Mouse (Mus musculus) R1 (cell line): Measurements from ENCODE around the gene Tmem115.

ENCODE experiments used
- DNase-seq: peaks from one replicate; pipeline ENCODE4 v3.0.0-alpha.2; 2018; ENCODE audit warnings: low read depth, low spot score

The Tmem115 gene

GRCm38 (mm10) chr9:107533791-107534407 is at the start of gene Tmem115:
Tmem115 (plus strand) TSS chr9:107533945.
- peak; percentile 100 for DNase-seq

DNA sequence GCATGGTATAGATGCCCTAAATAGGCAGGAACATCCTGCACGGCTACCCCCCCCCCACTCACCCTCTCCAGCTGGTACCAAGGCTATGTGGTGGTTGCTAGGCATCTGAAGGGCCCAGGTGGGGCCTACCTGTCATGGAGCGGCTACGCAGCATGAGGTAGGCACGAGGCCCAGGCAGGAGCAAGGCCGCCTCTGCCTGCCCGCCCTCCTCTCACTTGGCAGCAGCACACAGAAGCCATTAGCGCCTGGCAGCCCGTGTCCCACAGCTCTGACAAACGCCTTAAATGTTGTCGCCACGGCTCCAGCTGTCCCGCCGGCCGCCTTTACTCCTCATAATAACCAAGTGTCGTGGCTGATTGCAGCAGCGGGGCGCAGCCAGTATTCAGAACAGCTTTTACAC is 49.4 kb upstream of the Tmem115 start:
- no peak for DNase-seq

- no peak for DNase-seq
Measured at GRCm38 (mm10) chr9:107484766-107485165, 49.0 kb upstream of the Tmem115 start.

DNA sequence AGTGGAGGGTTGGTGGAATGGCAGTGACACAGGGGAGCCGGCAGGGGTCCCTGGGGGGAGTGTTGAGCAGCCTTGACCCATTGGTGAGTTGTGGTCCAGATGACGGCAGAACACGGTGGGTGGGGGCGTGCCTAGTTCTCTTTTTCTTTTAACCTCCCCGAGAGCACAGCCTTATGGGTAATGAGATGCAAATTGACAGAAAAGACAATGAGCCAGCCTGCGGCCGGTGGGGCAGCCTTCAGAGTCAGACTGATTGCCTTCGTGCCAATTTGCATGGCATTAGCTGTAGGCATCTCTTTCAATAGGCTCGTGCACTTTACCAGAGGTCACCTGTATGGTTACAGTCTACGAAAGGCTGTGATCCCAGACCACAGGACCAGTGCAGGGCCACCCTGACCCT is 47.7 kb upstream of the Tmem115 start:
- DNase-seq = peak; percentile 83

DNA sequence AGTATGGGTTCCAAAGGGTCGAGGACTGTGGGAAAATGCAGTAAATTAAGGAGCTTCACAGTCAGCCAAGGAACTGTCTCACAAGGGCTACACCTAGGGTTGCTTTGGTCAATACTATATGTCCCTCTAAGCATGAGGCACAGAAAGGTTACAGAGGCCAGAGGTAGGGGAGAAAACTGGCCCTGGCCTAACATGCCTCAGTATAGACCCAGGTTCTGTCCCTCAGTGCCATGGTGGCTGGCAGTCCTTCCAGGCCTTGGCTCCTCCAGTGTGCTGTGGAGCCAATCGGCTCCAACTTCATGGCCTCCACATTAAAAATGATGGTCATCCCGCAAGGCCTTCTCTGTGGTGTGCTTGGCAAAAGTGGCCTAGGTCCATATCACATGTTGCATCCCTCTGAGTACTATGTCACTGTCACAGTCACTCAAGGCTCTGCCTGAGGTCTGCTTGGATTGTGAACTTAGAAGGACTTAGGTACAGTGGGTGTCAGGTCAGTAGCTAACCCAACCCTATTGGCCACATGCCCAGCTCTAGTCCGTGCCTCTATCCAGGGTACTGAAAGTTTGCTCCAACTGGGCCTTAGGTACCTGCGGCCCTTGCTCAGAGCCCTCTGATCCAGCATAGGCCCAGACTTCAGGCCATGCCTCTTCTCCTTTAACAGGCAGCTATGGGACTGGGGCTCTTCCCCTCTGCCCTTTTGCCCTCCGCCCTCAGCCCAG is 47.1 kb upstream of the Tmem115 start:
- DNase-seq = peak; percentile 57

DNA sequence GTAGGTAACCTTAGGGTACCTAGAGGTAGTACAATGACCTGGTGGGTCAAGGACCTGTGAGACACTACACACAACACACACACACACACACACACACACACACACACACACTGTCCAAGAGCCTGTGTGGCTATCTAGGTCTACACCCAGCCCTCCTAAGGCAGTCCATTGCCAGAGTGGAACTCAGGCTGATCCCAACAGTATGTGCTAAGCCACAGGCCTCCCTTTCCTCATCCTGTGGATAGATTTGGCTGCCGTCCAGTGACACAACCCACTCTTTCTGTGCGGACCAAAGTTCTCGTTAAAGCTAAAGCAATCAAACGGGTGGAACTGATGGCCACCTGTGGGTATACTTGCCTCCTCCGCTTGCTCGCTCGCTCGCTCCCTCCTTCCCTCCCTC is 43.6 kb upstream of the Tmem115 start:
- DNase-seq = no peak

DNA sequence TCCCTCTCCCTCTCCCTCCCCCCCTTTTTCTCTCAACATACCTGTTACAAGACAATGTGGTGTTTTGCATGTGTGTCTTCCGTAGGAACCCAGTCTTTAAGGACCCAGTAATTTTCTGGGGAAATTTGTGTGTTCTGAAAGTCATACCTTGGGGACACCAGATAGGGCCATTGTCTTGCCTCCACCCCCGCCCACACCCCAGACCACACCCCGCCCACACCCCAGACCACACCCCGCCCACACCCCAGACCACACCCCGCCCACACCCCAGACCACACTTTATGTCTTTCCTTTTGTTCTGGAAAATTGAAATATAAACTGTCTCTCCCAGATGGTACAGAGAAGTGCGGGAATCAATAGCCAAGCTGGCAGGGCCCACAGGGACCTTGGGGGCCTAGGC is 43.1 kb upstream of the Tmem115 start:
- DNase-seq = no peak

DNA sequence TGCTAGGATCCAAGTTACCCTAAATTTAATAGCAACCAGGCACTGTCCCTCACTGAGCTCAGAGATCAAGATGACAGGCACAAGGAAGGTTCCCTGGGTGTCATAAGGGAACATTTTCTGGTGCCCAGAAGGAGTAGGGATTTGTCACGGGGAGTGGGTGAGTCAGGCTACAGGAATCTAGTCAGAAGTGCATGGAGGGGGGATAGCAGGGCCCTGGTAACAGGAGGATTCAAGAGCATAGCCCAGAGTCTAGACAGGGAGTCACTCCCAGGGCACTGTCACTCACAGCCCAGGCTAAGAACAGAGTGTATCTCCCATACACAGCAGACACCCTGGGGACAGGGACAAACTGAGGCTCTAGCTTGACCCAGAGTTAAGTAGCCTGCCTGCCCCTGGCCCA is 40.2 kb upstream of the Tmem115 start:
- DNase-seq = no peak

GRCm38 (mm10) chr9:107494238-107494637 is 39.5 kb upstream of the Tmem115 start:
- DNase-seq = no peak

- no peak for DNase-seq
Measured at GRCm38 (mm10) chr9:107496359-107496758, 37.4 kb upstream of the Tmem115 start.

DNA sequence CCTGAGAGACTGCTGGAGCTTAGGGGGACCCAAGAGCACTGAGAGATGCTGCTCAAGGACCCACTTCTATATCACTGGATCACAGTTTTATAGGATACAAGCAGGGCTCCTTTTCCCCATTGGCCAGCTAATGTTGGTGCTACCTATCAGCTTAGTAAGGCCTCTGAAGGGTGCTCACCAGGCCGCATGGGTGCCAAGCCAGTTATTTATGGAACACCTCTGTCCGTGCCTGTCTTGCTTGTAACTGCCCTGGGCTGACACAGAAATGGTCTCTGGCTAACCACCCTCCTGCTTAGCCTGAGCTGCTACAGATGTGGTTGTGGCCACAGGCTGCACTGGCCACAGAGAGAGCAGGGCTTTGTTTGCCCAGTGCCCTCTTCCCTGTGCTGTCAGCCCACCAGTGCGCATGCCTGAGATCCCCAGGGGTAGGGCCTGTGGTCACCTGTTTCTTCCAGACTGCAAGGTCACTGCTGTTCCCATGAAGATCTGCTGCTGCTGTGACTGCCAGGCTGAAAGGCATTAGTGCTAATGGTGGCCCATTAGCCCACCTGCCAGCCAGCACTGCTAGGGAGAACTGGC is 32.9 kb upstream of the Tmem115 start:
- DNase-seq = no peak

- DNase-seq = no peak
Measured at GRCm38 (mm10) chr9:107502131-107502846, 31.5 kb upstream of the Tmem115 start.

GRCm38 (mm10) chr9:107504662-107505537 is 28.8 kb upstream of the Tmem115 start:
- DNase-seq = no peak

DNA sequence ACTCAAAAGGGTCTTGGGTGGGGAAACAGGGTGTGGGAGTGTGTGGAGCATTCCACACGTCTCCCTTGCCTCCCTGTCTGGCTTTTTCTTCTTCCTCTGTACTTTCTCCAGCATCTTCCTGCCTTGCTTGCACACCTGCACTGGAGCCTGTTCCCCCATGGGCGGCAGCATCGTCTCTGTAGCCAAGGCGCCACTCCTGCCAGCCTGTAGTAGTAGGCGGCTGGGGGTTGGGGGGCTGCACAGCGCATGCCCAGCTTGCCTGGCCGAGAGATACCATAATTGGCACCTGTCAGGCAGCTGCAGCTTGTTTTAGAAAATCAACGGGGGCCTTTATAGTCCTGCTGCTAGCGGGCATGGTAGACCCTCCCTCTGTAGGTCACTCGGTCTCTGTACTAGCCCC is 25.5 kb upstream of the Tmem115 start:
- DNase-seq = no peak

- no peak for DNase-seq
Measured at GRCm38 (mm10) chr9:107510384-107511100, 23.2 kb upstream of the Tmem115 start.

DNA sequence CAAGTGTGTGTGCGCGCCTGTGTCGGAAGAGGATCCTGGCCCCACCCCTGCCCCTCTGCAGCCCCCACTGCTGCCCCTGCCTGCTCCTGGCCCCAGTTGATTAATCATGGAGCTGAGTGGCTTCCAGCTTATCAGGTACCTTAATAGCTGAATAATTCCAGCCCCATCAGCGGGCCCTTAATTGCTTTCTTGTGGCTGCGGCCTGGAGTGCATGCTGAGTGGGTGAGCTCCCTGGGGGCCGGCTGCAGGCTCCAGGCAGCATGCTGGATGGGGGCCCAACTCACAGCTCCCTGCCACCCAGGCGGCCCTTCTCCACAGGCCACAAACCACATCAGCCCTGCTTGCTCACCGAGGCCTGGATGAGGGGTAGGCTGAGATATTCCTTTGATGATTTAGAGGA is 22.3 kb upstream of the Tmem115 start:
- DNase-seq = no peak

DNA sequence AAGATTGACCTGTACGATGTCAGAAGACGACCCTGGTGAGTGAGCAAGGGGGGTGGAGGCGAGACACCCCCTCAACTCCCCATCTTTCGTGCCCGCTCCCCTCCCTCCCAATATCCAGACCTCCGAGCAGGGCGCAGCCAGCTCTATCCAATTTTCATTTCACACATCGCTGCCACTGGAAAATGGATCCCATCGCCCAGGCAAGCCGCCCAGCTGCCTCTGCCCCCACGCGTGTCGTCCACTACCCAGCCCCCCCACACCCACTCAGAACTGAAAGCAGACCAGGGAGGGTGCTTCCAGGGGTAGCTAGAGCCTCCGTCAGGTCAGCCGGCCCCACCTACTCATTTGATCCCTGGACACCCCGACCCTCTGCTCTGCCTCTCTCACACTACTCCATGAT is 21.4 kb upstream of the Tmem115 start:
- DNase-seq = no peak

- DNase-seq = peak; percentile 76
Measured at GRCm38 (mm10) chr9:107514303-107514955, 19.3 kb upstream of the Tmem115 start.

DNA sequence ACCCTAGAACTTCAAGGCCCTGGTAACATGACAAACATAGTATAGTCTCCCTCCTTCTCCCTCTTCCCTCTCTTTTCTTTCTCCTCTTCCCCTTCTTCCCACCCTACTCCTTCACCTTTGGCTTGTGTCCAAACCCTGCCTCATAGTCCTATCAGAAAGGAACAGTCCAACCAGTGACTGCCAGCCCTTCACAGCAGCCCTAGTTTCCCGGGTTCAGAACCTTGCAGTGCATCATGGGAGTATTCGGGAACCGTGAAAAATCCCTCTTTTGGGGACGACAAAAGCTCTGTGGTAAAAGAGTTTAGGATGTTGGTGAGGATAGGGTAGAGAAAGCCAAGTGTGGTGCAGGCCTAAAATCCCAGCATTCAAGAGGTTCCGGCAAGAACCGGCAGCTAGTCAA is 13.4 kb upstream of the Tmem115 start:
- no peak for DNase-seq

- DNase-seq = peak; percentile 90
Measured at GRCm38 (mm10) chr9:107521190-107521589, 12.6 kb upstream of the Tmem115 start.
